Mouse (Mus musculus) liver (tissue): ENCODE results near the gene Nae1.
"Not testable (repeated sequence)": the region's sequence is repeated elsewhere in the genome, so short reads cannot be mapped to it uniquely, and the experiment has no call there.

Experiments
- DNase-seq: peaks from one replicate; pipeline ENCODE4 v3.0.0-alpha.2; 2020; ENCODE audit warnings: mixed read lengths

Nae1 gene

GRCm38 (mm10) chr8:104533971-104534778, at the start of gene Nae1, which contains the start of gene Car7:
Gene Nae1, minus strand, starts transcription at chr8:104534637.
Gene Car7, plus strand, starts transcription at chr8:104534689.
- DNase-seq: peak; percentile 93

GRCm38 (mm10) chr8:104577606-104578005, 43.2 kb upstream of the Nae1 start:
- DNase-seq: not testable (repeated sequence)

GRCm38 (mm10) chr8:104576820-104577219, 42.4 kb upstream of the Nae1 start:
- DNase-seq: no peak

GRCm38 (mm10) chr8:104570436-104571343, 36.3 kb upstream of the Nae1 start:
- DNase-seq: peak; percentile 87

- no peak for DNase-seq
Measured at GRCm38 (mm10) chr8:104569559-104569958, 35.1 kb upstream of the Nae1 start.

- DNase-seq: no peak
Measured at GRCm38 (mm10) chr8:104565457-104565798, 31.0 kb upstream of the Nae1 start.

- DNase-seq: peak; percentile 90
Measured at GRCm38 (mm10) chr8:104564633-104565456, 30.4 kb upstream of the Nae1 start.

- no peak for DNase-seq
Measured at GRCm38 (mm10) chr8:104560731-104561130, 26.3 kb upstream of the Nae1 start.

GRCm38 (mm10) chr8:104557226-104557625, 22.8 kb upstream of the Nae1 start:
- peak; percentile 33 for DNase-seq

- no peak for DNase-seq
Measured at GRCm38 (mm10) chr8:104555191-104555590, 20.8 kb upstream of the Nae1 start.

- DNase-seq: no peak
Measured at GRCm38 (mm10) chr8:104543440-104544045, 9.1 kb upstream of the Nae1 start.

- no peak for DNase-seq
Measured at GRCm38 (mm10) chr8:104542160-104542559, 7.7 kb upstream of the Nae1 start.

GRCm38 (mm10) chr8:104541515-104541880, 7.1 kb upstream of the Nae1 start:
- DNase-seq: no peak

GRCm38 (mm10) chr8:104540710-104541514, 6.5 kb upstream of the Nae1 start:
- peak; percentile 11 for DNase-seq

GRCm38 (mm10) chr8:104540238-104540637, 5.8 kb upstream of the Nae1 start:
- no peak for DNase-seq

- DNase-seq: no peak
Measured at GRCm38 (mm10) chr8:104539566-104539965, 5.1 kb upstream of the Nae1 start.

- DNase-seq: no peak
Measured at GRCm38 (mm10) chr8:104538896-104539295, 4.5 kb upstream of the Nae1 start.

- no peak for DNase-seq
Measured at GRCm38 (mm10) chr8:104536028-104536427, 1.6 kb upstream of the Nae1 start.

GRCm38 (mm10) chr8:104535378-104535777, 941 bp upstream of the Nae1 start:
- DNase-seq: no peak

- no peak for DNase-seq
Measured at GRCm38 (mm10) chr8:104534779-104535141, 323 bp upstream of the Nae1 start.

GRCm38 (mm10) chr8:104533551-104533950, 886 bp downstream of the Nae1 start:
- DNase-seq: no peak

- DNase-seq: no peak
Measured at GRCm38 (mm10) chr8:104529671-104530070, 4.8 kb downstream of the Nae1 start.
